ENCODE assay signal across 8 mouse cellular contexts in the genomic region with DNA sequence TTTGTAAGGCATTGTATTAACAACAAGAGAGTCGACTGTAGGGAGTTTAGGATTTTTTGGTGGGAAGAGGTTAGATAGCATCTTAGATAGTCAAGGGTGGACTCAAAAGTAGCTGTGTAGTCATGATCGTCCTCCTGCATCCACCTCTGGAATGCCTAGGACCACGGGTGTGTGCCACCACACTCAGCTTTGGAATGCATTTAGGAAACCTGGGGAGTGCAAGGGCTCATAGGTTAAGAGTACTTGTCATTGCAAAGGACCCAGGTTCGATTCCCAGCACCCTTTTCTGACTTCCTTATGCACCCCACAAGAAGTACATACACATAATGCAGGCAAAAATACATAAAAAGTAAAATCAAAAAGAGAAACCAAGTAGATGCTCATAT. TPM values are rescaled to one million over a fixed set of nuclear protein-coding genes. Genes with fewer than 3 reads are reported as not detected.
DNase-seq lines count a peak whose midpoint lies in the region; ATAC-seq lines count a peak whose summit lies in the region.

No protein-coding gene starts in this region.

- H3K4me1 ChIP-seq in heart, embryonic 11.5 days (ENCODE audit: control insufficient read depth, insufficient read depth, low read length): peaks cover 3% of the 10 kb centered on the region; the same call in 1 of the 2 replicates
- H3K4me1 ChIP-seq in hindbrain, embryonic 12.5 days: peaks cover 19% of the 10 kb centered on the region
- H3K4me1 ChIP-seq in midbrain, embryonic 11.5 days (ENCODE audit: control insufficient read depth, insufficient read depth, low read length): peaks cover 11% of the 10 kb centered on the region

- ATAC-seq in heart, embryonic 11.5 days (replicated peaks; ENCODE audit: insufficient number of reproducible peaks, low FRiP score, low TSS enrichment): no peak
- ATAC-seq in hindbrain, embryonic 12.5 days (ENCODE audit: low FRiP score): no peak
- no peak for ATAC-seq in midbrain, embryonic 11.5 days (ENCODE audit: low FRiP score)

- H3K4me3 ChIP-seq in heart, embryonic 11.5 days (ENCODE audit: low read depth, low read length): peak overlapping the region; percentile 100
- H3K4me3 ChIP-seq in hindbrain, embryonic 12.5 days: peak overlapping the region; percentile 86
- peak overlapping the region; percentile 94; the same call in 1 of the 2 replicates for H3K4me3 ChIP-seq in midbrain, embryonic 11.5 days (ENCODE audit: low read depth, low read length)

- no peak overlapping the region for H3K9ac ChIP-seq in heart, embryonic 11.5 days (ENCODE audit: low read depth, low read length)
- peak overlapping the region; percentile 91; the same call in 1 of the 2 replicates for H3K9ac ChIP-seq in hindbrain, embryonic 12.5 days
- H3K9ac ChIP-seq in midbrain, embryonic 11.5 days (ENCODE audit: low read length): peak overlapping the region; percentile 95

- no peak for DNase-seq in heart, postnatal 4 days
- DNase-seq in ES-CJ7 (ENCODE audit: low read depth, low spot score): peak; percentile 55
- no peak for DNase-seq in midbrain, embryonic 11.5 days (ENCODE audit: low spot score, missing footprints)
- DNase-seq in testis, postnatal 10 days (ENCODE audit: low spot score): no peak
- DNase-seq in cerebellum, postnatal 10 days: no peak
- DNase-seq in T-cell, adult 2 months (ENCODE audit: low spot score): no peak

- H3K4me2 ChIP-seq in heart, embryonic 11.5 days: peak overlapping the region; percentile 76
- peak overlapping the region; percentile 59 for H3K4me2 ChIP-seq in hindbrain, embryonic 12.5 days (replicated peaks)
- H3K4me2 ChIP-seq in midbrain, embryonic 11.5 days: peak overlapping the region; percentile 82

- H3K9me3 ChIP-seq in heart, embryonic 11.5 days (replicated peaks; ENCODE audit: control insufficient read depth, low read length): 0 out of 2 replicates have a peak, but pooled peaks cover 2% of the 10 kb centered on the region
- H3K9me3 ChIP-seq in hindbrain, embryonic 12.5 days (replicated peaks): no peaks in the 10 kb centered on the region
- no peaks in the 10 kb centered on the region for H3K9me3 ChIP-seq in midbrain, embryonic 11.5 days (ENCODE audit: control insufficient read depth, low read length)

- no peak overlapping the region for H3K27ac ChIP-seq in heart, embryonic 11.5 days (ENCODE audit: low read depth, low read length)
- no peak overlapping the region for H3K27ac ChIP-seq in hindbrain, embryonic 12.5 days
- no peak overlapping the region for H3K27ac ChIP-seq in midbrain, embryonic 11.5 days (ENCODE audit: low read depth, low read length)

- H3K27me3 ChIP-seq in heart, embryonic 11.5 days (ENCODE audit: control insufficient read depth, insufficient read depth, low read length): no peaks in the 10 kb centered on the region
- H3K27me3 ChIP-seq in hindbrain, embryonic 12.5 days: no peaks in the 10 kb centered on the region
- H3K27me3 ChIP-seq in midbrain, embryonic 11.5 days (ENCODE audit: control insufficient read depth, insufficient read depth, low read length): no peaks in the 10 kb centered on the region

- WGBS in heart, embryonic 11.5 days (ENCODE audit: insufficient replicate concordance): 64% methylated on average over 4 of the region's 4 CpGs
- WGBS in hindbrain, embryonic 12.5 days: 87% methylated on average over 4 of the region's 4 CpGs
- 80% methylated on average over 4 of the region's 4 CpGs for WGBS in midbrain, embryonic 11.5 days

- no peaks in the 10 kb centered on the region for H3K36me3 ChIP-seq in heart, embryonic 11.5 days (ENCODE audit: control insufficient read depth, insufficient read depth, low read length)
- H3K36me3 ChIP-seq in hindbrain, embryonic 12.5 days: no peaks in the 10 kb centered on the region
- H3K36me3 ChIP-seq in midbrain, embryonic 11.5 days (ENCODE audit: control insufficient read depth, insufficient read depth, low read length): no peaks in the 10 kb centered on the region

RNA-seq across cellular contexts. Expression of a gene that starts 1.8 kb away (rescaled TPM):
- 1,178 and 1,213 TPM in 2 replicates for polyA plus RNA-seq in heart, embryonic 11.5 days (2014; fragmentation: Nextera tagmentation; extraction: Ambion mirVana)
- 1,000 to 10,000 TPM; 1,831 to 1,865 TPM for total RNA-seq in heart, postnatal 4 days (2021)
- polyA plus RNA-seq in hindbrain, embryonic 12.5 days (2016; fragmentation: Nextera tagmentation; extraction: Ambion mirVana): 655 and 680 TPM in 2 replicates
- polyA plus RNA-seq in midbrain, embryonic 11.5 days (2014; fragmentation: Nextera tagmentation; extraction: Ambion mirVana): 730 and 739 TPM in 2 replicates

RNA-seq across cellular contexts. Expression of a gene that starts 14.5 kb away (rescaled TPM):
- 12.1 and 12.6 TPM in 2 replicates for polyA plus RNA-seq in heart, embryonic 11.5 days (2014; fragmentation: Nextera tagmentation; extraction: Ambion mirVana)
- total RNA-seq in heart, postnatal 4 days (2021): 1 to 10 TPM; 7.9 to 8.8 TPM
- polyA plus RNA-seq in hindbrain, embryonic 12.5 days (2016; fragmentation: Nextera tagmentation; extraction: Ambion mirVana): 20.0 and 21.0 TPM in 2 replicates
- 16.0 and 16.1 TPM in 2 replicates for polyA plus RNA-seq in midbrain, embryonic 11.5 days (2014; fragmentation: Nextera tagmentation; extraction: Ambion mirVana)

RNA-seq across cellular contexts. Expression of a gene that starts 19.0 kb away (rescaled TPM):
- 16.3 and 17.1 TPM in 2 replicates for polyA plus RNA-seq in heart, embryonic 11.5 days (2014; fragmentation: Nextera tagmentation; extraction: Ambion mirVana)
- 1 to 10 TPM; 7.8 to 9.4 TPM for total RNA-seq in heart, postnatal 4 days (2021)
- polyA plus RNA-seq in hindbrain, embryonic 12.5 days (2016; fragmentation: Nextera tagmentation; extraction: Ambion mirVana): 7.3 and 7.6 TPM in 2 replicates
- 12.8 and 14.1 TPM in 2 replicates for polyA plus RNA-seq in midbrain, embryonic 11.5 days (2014; fragmentation: Nextera tagmentation; extraction: Ambion mirVana)

RNA-seq across cellular contexts. Expression of a gene that starts 29.7 kb away (rescaled TPM):
- 67.5 and 76.1 TPM in 2 replicates for polyA plus RNA-seq in heart, embryonic 11.5 days (2014; fragmentation: Nextera tagmentation; extraction: Ambion mirVana)
- 100 to 1,000 TPM; 122 to 125 TPM for total RNA-seq in heart, postnatal 4 days (2021)
- polyA plus RNA-seq in hindbrain, embryonic 12.5 days (2016; fragmentation: Nextera tagmentation; extraction: Ambion mirVana): 59.2 and 61.4 TPM in 2 replicates
- 49.8 and 54.0 TPM in 2 replicates for polyA plus RNA-seq in midbrain, embryonic 11.5 days (2014; fragmentation: Nextera tagmentation; extraction: Ambion mirVana)

RNA-seq across cellular contexts. Expression of a gene that starts 37.9 kb away (rescaled TPM):
- polyA plus RNA-seq in heart, embryonic 11.5 days (2014; fragmentation: Nextera tagmentation; extraction: Ambion mirVana): 53.3 and 54.9 TPM in 2 replicates
- 10 to 100 TPM; 34.5 to 37.0 TPM for total RNA-seq in heart, postnatal 4 days (2021)
- polyA plus RNA-seq in hindbrain, embryonic 12.5 days (2016; fragmentation: Nextera tagmentation; extraction: Ambion mirVana): 61.9 and 63.3 TPM in 2 replicates
- polyA plus RNA-seq in midbrain, embryonic 11.5 days (2014; fragmentation: Nextera tagmentation; extraction: Ambion mirVana): 58.2 and 62.6 TPM in 2 replicates
